ENCODE assay signal across 9 mouse cellular contexts in the genomic region with DNA sequence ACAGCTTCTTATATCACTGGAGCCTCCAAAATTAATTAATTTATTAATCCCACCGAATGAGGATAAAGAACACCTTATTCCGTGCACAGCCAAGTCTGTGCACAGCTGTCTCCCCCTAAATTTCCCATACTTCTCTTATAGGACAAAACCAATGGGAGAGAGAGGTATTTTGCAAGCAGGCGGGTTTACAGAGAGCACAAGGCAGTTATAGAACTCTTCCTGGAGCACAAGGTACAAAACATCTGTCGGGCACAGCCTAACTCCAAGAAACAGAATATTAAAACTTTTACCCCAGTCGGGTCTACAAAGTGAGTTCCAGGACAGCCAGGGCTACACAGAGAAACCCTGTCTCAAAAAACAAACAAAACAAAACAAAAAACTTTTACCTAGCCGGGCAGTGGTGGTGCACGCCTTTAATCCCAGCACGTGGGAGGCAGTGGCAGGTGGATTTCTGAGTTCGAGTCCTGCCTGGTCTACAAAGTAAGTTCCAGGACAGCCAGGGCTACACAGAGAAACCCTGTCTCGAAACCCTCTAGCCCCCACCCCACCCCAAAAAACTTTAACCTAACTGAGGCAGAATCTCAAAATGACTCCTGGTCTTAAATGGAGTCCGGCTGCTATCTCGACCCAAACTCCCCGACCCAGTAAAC.
DNase-seq lines count a peak whose midpoint lies in the region; ATAC-seq and TF ChIP-seq lines count a peak whose summit lies in the region.
"Had no signal": no experiment of that assay in that cellular context is flagged by ENCODE, and none has a peak within 500 bp of the region (broad histone marks: within the 10 kb centered on the region; RNA-seq: fewer than 3 reads in every experiment).

No protein-coding gene starts in this region.

- TF ChIP-seq EP300 in heart, postnatal 0 days (IDR thresholded peaks at IDR 0.05; ENCODE audit: low read depth), result no peak

- peak overlapping the region; percentile 68 for H3K4me3 ChIP-seq in heart, embryonic 13.5 days
- H3K4me3 ChIP-seq in E14TG2a.4 (replicated peaks; ENCODE audit: low read length) (peak overlapping the region; percentile 85), macrophage (ENCODE audit: inconsistent target) (peak overlapping the region; percentile 60)
- H3K4me3 ChIP-seq in heart, postnatal 0 days (ENCODE audit: low read depth, low read length), result peak overlapping the region; percentile 71

- TF ChIP-seq CTCF in E14TG2a.4 (conservative IDR thresholded peaks at IDR 0.05; ENCODE audit: low read length), result no peak
- TF ChIP-seq CTCF in heart, postnatal 0 days (IDR thresholded peaks at IDR 0.05; ENCODE audit: low read depth), result no peak

- H3K9ac ChIP-seq in heart, embryonic 13.5 days, result peak overlapping the region; percentile 87
- peak overlapping the region; percentile 60 for H3K9ac ChIP-seq in heart, postnatal 0 days (replicated peaks; ENCODE audit: low read depth, low read length)

- ATAC-seq in heart, embryonic 13.5 days (ENCODE audit: extremely low read depth, insufficient number of reproducible peaks, low FRiP score, low TSS enrichment), result no peak
- 0 out of 2 replicates have a peak, but pooled peaks have one; percentile 3 for ATAC-seq in heart, postnatal 0 days (ENCODE audit: insufficient read depth, low read depth)

- peaks cover 25% of the 10 kb centered on the region for H3K4me1 ChIP-seq in heart, embryonic 13.5 days
- peaks cover 17% of the 10 kb centered on the region; the same call in 1 of the 2 replicates for H3K4me1 ChIP-seq in E14TG2a.4 (replicated peaks; ENCODE audit: low read depth, low read length)
- H3K4me1 ChIP-seq in heart, postnatal 0 days (ENCODE audit: control insufficient read depth, insufficient read depth), result no peaks in the 10 kb centered on the region

- no peak for DNase-seq in heart, postnatal 4 days
- DNase-seq in heart, postnatal 0 days (ENCODE audit: low spot score), result no peak
- no peak for DNase-seq in natural killer cell, adult 2 months (ENCODE audit: low spot score in 2 of 2)
- DNase-seq in right cerebral cortex, adult 2 months (ENCODE audit: low spot score in 2 of 2), result no peak
- no peak for DNase-seq in adipocyte (ENCODE audit: low spot score)

- peaks cover 41% of the 10 kb centered on the region for H3K36me3 ChIP-seq in heart, embryonic 13.5 days
- peaks cover 42% of the 10 kb centered on the region for H3K36me3 ChIP-seq in E14TG2a.4 (ENCODE audit: insufficient read depth, low read length)
- H3K36me3 ChIP-seq in heart, postnatal 0 days (replicated peaks; ENCODE audit: control insufficient read depth, insufficient read depth, low read length), result peaks cover 34% of the 10 kb centered on the region
- peaks cover 41% of the 10 kb centered on the region for H3K36me3 ChIP-seq in macrophage (ENCODE audit: inconsistent target)

- H3K27me3 ChIP-seq in heart, embryonic 13.5 days (replicated peaks), result no peaks in the 10 kb centered on the region
- no peaks in the 10 kb centered on the region for H3K27me3 ChIP-seq in E14TG2a.4 (ENCODE audit: insufficient read depth, low read length)
- no peaks in the 10 kb centered on the region for H3K27me3 ChIP-seq in heart, postnatal 0 days (ENCODE audit: control insufficient read depth, insufficient read depth, low read length)
- H3K27me3 ChIP-seq: Patski had no signal

- 4% methylated on average over 13 of the region's 13 CpGs for WGBS in heart, embryonic 13.5 days
- 4% methylated on average over 13 of the region's 13 CpGs for WGBS in heart, postnatal 0 days
- 2% methylated on average over 11 of the region's 13 CpGs for WGBS in macrophage (ENCODE audit: missing documents)

- no peaks in the 10 kb centered on the region for H3K9me3 ChIP-seq in heart, embryonic 13.5 days
- H3K9me3 ChIP-seq in E14TG2a.4 (ENCODE audit: low read length), result peaks cover 48% of the 10 kb centered on the region
- H3K9me3 ChIP-seq in heart, postnatal 0 days (replicated peaks; ENCODE audit: control insufficient read depth, low read length), result no peaks in the 10 kb centered on the region

- peak overlapping the region; percentile 62 for H3K27ac ChIP-seq in heart, embryonic 13.5 days (replicated peaks)
- peak overlapping the region; percentile 51 for H3K27ac ChIP-seq in heart, postnatal 0 days (ENCODE audit: low read depth)
- H3K27ac ChIP-seq in macrophage, result peak overlapping the region; percentile 35

- peaks cover 25% of the 10 kb centered on the region; the same call in 1 of the 2 replicates for H3K79me2 ChIP-seq in macrophage (ENCODE audit: inconsistent target)

- peak overlapping the region; percentile 69 for H3K4me2 ChIP-seq in heart, embryonic 13.5 days
- peak overlapping the region; percentile 68 for H3K4me2 ChIP-seq in heart, postnatal 0 days (ENCODE audit: low read depth, low read length)
